Mouse (Mus musculus) liver, embryonic 14.5 days (tissue): ENCODE data around the gene Il10rb. TPM values are rescaled to one million over a fixed set of nuclear protein-coding genes. Genes with fewer than 3 reads are reported as not detected.
A peak's percentile ranks its signal among the peaks of the same experiment; 100 is the strongest.

Experiments used
- ATAC-seq: fragments of 200-750 bp; cut with Nextera tagmentation; 2 replicates; pipeline ENCODE4 v1.8.0; 2017; ENCODE audit warnings: moderate number of reproducible peaks, mild to moderate bottlenecking, moderate library complexity; ENCODE audit not compliant: insufficient read depth
- DNase-seq, 3 experiments: peaks; one replicate each; pipeline ENCODE4 v3.0.0-alpha.2; 2012 to 2013; ENCODE audit warnings: low read depth in 3 of 3, low spot score in 3 of 3
- H3K27ac ChIP-seq: fragments of 300-500 bp; sonication (generic); 2 replicates; pipeline ENCODE4 v1.5.1; 2014; ENCODE audit warnings: moderate library complexity, mild to moderate bottlenecking, control low read depth, inconsistent platforms
- H3K27me3 ChIP-seq: fragments of 300-500 bp; sonication (generic); 2 replicates; pipeline ENCODE4 v1.6.1; 2014; ENCODE audit warnings: mild to moderate bottlenecking, low read length, moderate library complexity; ENCODE audit not compliant: control insufficient read depth, insufficient read depth
- H3K36me3 ChIP-seq: fragments of 300-500 bp; sonication (generic); replicated peaks from 2 replicates; pipeline ENCODE4 v1.6.1; 2014; ENCODE audit warnings: low read depth; ENCODE audit not compliant: control insufficient read depth, insufficient read depth
- H3K4me1 ChIP-seq, 2 experiments: fragments of 200-500 bp in 1 of 2; fragments of 300-500 bp in 1 of 2; sonication (generic) in 1 of 2; replicated peaks; 2 replicates each; pipeline ENCODE4 v1.6.1; 2012 to 2014; ENCODE audit warnings: antibody characterized with exemption in 1 of 2, inconsistent platforms in 1 of 2, low read length in 1 of 2; ENCODE audit not compliant: control insufficient read depth in 2 of 2, insufficient read depth in 2 of 2
- H3K4me2 ChIP-seq: fragments of 300-500 bp; sonication (generic); 2 replicates; pipeline ENCODE4 v1.6.1; 2014; ENCODE audit warnings: low read depth, mild to moderate bottlenecking, control low read depth, moderate library complexity
- H3K4me3 ChIP-seq, 2 experiments: fragments of 200-500 bp in 1 of 2; fragments of 300-500 bp in 1 of 2; sonication (generic) in 1 of 2; 2 replicates each; pipeline ENCODE4 v1.5.1; 2012 to 2014; ENCODE audit warnings: low read depth in 2 of 2, low read length in 2 of 2, mild to moderate bottlenecking in 2 of 2, control low read depth in 1 of 2, inconsistent platforms in 1 of 2, moderate library complexity in 1 of 2; ENCODE audit not compliant: insufficient read depth in 1 of 2
- H3K9ac ChIP-seq: fragments of 300-500 bp; sonication (generic); replicated peaks from 2 replicates; pipeline ENCODE4 v1.6.1; 2014; ENCODE audit warnings: mild to moderate bottlenecking, control low read depth, moderate library complexity
- H3K9me3 ChIP-seq: fragments of 300-500 bp; sonication (generic); 2 replicates; pipeline ENCODE4 v1.6.1; 2016; ENCODE audit warnings: low read length, mixed read lengths; ENCODE audit not compliant: control insufficient read depth
- CTCF ChIP-seq: IDR thresholded peaks from 2 replicates; pipeline ENCODE4 v1.5.1; 2016; ENCODE audit warnings: antibody characterized with exemption, low read depth, control low read depth
- EP300 ChIP-seq: IDR thresholded peaks from 2 replicates; pipeline ENCODE4 v1.6.1; 2016; ENCODE audit warnings: antibody characterized with exemption, low read depth
- WGBS: fragments of 180-500 bp; shearing (Covaris S2); extraction: QIAGEN DNeasy Blood & Tissue Kit; methylation state at CpG from one replicate; pipeline ENCODE4 v1.1.7; 2014; ENCODE audit not compliant: insufficient replicate concordance; 5-methylcytosine and 5-hydroxymethylcytosine counted together
- polyA plus RNA-seq, 2 experiments: library from polyadenylated mRNA; depleted of rRNA in 1 of 2; stranded (reverse) in 1 of 2; unstranded in 1 of 2; fragments of >200 nt; fragmentation: Nextera tagmentation in 1 of 2; extraction: Ambion mirVana in 1 of 2; gene quantifications; 2 replicates each; pipeline versions ENCODE4 v1.2.1 to v1.2.3; 2012 to 2014

The Il10rb gene
- polyA plus RNA-seq, 2 experiments, result 12.4 to 24.9 TPM

DNA sequence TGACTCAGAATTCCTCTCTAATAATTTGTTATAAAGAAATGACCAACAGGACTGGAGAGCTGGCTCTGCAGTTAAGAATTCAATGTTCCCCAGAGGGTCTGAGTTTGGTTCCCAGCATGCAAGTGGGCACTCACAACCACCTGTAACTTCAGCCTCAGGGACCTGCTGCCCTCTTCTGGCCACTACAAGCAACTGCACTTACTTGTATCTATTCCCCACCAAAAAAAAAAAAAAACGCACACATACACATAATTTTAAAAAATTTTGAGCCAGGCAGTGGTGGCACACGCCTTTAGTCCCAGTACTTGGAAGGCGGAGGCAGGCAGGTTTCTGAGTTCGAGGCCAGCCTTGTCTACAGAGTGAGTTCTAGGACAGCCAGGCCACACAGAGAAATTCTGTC, 15.9 kb upstream of the Il10rb start:
- peaks cover 88% of the 10 kb centered on the region for H3K36me3 ChIP-seq
- H3K4me3 ChIP-seq, result no peak overlapping the region
- TF ChIP-seq EP300 (no peak), CTCF (peak; percentile 84)
- H3K4me1 ChIP-seq, result peaks cover 0 to 10% of the 10 kb centered on the region in 2 experiments; a peak in 2 of 4 replicates
- no peak for ATAC-seq
- H3K9ac ChIP-seq, result no peak overlapping the region
- DNase-seq, result no peak
- no peak overlapping the region for H3K27ac ChIP-seq
- no peaks in the 10 kb centered on the region; the same call in 1 of the 2 replicates for H3K9me3 ChIP-seq
- no peak overlapping the region for H3K4me2 ChIP-seq
- H3K27me3 ChIP-seq, result no peaks in the 10 kb centered on the region
- WGBS, result 81% methylated on average over 4 of the region's 4 CpGs

DNA sequence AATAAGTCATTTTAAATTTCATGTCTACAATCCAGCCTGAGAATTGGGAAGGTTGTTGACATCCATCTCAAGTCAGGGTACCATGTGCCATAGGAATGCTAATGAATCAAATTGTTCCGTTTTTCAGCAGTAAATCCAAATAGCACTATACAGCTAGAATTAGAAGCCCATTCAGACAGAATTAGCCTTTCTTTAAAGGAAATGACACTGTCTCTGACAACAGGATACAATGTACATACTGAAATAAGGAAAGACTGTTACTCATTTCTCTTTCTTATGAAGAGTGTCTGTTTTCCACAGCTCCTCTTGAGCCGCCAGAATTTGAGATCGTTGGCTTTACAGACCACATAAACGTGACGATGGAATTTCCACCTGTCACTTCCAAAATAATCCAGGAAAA, 14.5 kb upstream of the Il10rb start, which contains the start of gene Gm21970:
TSS of gene Gm21970 (plus strand) at position 301 of the 400 bp plus-strand sequence.
- ATAC-seq (no peak), DNase-seq (no peak)
- TF ChIP-seq EP300 (no peak), CTCF (no peak)
- Histone ChIP-seq H3K4me2 (no peak within 1 kb of the TSS), H3K4me3 (no peak within 1 kb of the TSS), H3K36me3 (peaks cover 92% of the 10 kb centered on the region), H3K9me3 (no peaks in the 10 kb centered on the region; the same call in 1 of the 2 replicates), H3K4me1 (peaks cover 10 to 15% of the 10 kb centered on the region in 2 experiments), H3K27ac (no peak within 1 kb of the TSS), H3K9ac (no peak within 1 kb of the TSS), H3K27me3 (no peaks in the 10 kb centered on the region)
- 85% methylated on average over 5 of the region's 5 CpGs for WGBS

- 69% methylated on average over 4 of the region's 4 CpGs for WGBS
- H3K9ac ChIP-seq, result no peak overlapping the region
- no peaks in the 10 kb centered on the region for H3K9me3 ChIP-seq
- peaks cover 25 to 26% of the 10 kb centered on the region in 2 experiments for H3K4me1 ChIP-seq
- no peak for ATAC-seq
- H3K4me3 ChIP-seq, result no peak overlapping the region
- H3K27me3 ChIP-seq, result no peaks in the 10 kb centered on the region
- peak overlapping the region; percentile 54 for H3K27ac ChIP-seq
- H3K4me2 ChIP-seq, result no peak overlapping the region
- no peak for DNase-seq
- TF ChIP-seq CTCF (no peak), EP300 (no peak)
- H3K36me3 ChIP-seq, result peaks cover 72% of the 10 kb centered on the region
These were observed 11.0 kb upstream of the Il10rb start for GRCm38 (mm10) chr16:91394826-91395410.

DNA sequence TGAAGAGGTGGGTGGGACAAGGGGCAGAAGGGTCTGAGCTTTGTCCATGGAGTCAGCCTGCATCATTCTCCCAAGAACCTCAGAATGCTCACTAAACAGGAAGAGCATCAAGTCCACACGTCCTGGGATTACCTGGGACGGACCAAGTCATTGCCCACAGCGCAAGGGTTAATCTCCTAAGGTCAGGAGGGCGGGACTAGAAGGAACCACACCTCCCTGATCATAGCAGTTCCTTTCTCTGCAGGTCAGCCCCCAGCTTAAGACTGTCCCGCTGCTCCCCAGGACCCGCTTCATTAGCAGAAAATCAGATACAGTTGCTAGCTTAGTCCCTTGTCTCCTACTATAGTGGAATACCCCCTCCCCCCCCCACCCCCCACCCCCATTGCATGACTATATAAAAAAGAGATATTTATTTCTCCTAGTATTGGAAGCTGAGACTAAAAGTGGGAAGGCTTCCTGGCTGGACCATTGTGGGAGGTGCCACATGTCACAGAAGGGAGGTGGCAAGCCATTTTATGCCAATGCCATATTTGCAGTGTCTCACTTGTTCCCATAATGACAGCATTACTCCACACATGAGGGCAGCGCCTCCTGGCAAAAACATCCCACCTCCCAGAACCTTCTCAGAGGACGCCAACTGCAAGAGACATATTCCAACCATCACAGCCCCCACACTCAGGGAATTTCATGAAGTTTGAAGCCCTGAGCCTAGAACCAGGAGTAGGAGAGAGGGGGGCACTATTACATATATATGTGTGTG, 10.2 kb upstream of the Il10rb start:
- peak; percentile 51; the same call in 1 of the 2 replicates for ATAC-seq
- DNase-seq, result no peak
- H3K9ac ChIP-seq, result no peak overlapping the region

GRCm38 (mm10) chr16:91396844-91397537, 9.0 kb upstream of the Il10rb start:
- H3K36me3 ChIP-seq, result peaks cover 62% of the 10 kb centered on the region
- no peaks in the 10 kb centered on the region for H3K27me3 ChIP-seq
- 21% methylated on average over 10 of the region's 10 CpGs for WGBS
- ATAC-seq, result peak; percentile 82
- peak overlapping the region; percentile 76 for H3K27ac ChIP-seq
- H3K4me2 ChIP-seq, result peak overlapping the region; percentile 50
- no peaks in the 10 kb centered on the region for H3K9me3 ChIP-seq
- H3K4me3 ChIP-seq, result no peak overlapping the region
- TF ChIP-seq CTCF, result no peak
- TF ChIP-seq EP300, result peak; percentile 67
- H3K4me1 ChIP-seq, result peaks cover 25 to 27% of the 10 kb centered on the region in 2 experiments
- peak overlapping the region; percentile 55 for H3K9ac ChIP-seq
- DNase-seq, result peak in 2 of 3 experiments; percentile 50 to 54

More for the DNA sequence above, 10.2 kb upstream of the Il10rb start:
- no peaks in the 10 kb centered on the region for H3K27me3 ChIP-seq
- WGBS, result 51% methylated on average over 8 of the region's 8 CpGs
- H3K4me2 ChIP-seq, result no peak overlapping the region
- no peaks in the 10 kb centered on the region for H3K9me3 ChIP-seq
- H3K4me1 ChIP-seq, result peaks cover 25 to 26% of the 10 kb centered on the region in 2 experiments
- no peak overlapping the region for H3K4me3 ChIP-seq
- TF ChIP-seq CTCF, result no peak
- no peak for TF ChIP-seq EP300
- peak overlapping the region; percentile 76 for H3K27ac ChIP-seq
- H3K36me3 ChIP-seq, result peaks cover 64% of the 10 kb centered on the region
